Mouse (Mus musculus) neural tube, embryonic 14.5 days (tissue): ENCODE measurements around the gene Tssk6. TPM values are rescaled to one million over a fixed set of nuclear protein-coding genes. Genes with fewer than 3 reads are reported as not detected.
"Not testable (repeated sequence)": the region's sequence is repeated elsewhere in the genome, so short reads cannot be mapped to it uniquely, and the experiment has no call there.

Experiments used
- ATAC-seq: fragments of 200-750 bp; cut with Nextera tagmentation; 2 replicates; pipeline ENCODE4 v1.8.0; 2017; ENCODE audit warnings: low read depth, mild to moderate bottlenecking, moderate TSS enrichment, moderate library complexity
- H3K27ac ChIP-seq: fragments of 300-500 bp; sonication (generic); 2 replicates; pipeline ENCODE4 v1.5.1; 2014; ENCODE audit warnings: low read depth, mild to moderate bottlenecking, control low read depth, low read length, moderate library complexity, mixed read lengths
- H3K27me3 ChIP-seq: fragments of 300-500 bp; sonication (generic); 2 replicates; pipeline ENCODE4 v1.6.1; 2014; ENCODE audit warnings: low read length; ENCODE audit not compliant: control insufficient read depth, insufficient read depth
- H3K36me3 ChIP-seq: fragments of 300-500 bp; sonication (generic); 2 replicates; pipeline ENCODE4 v1.6.1; 2014; ENCODE audit warnings: low read length, mixed read lengths; ENCODE audit not compliant: control insufficient read depth, insufficient read depth
- H3K4me1 ChIP-seq: fragments of 300-500 bp; sonication (generic); 2 replicates; pipeline ENCODE4 v1.6.1; 2014; ENCODE audit warnings: low read length; ENCODE audit not compliant: control insufficient read depth, insufficient read depth
- H3K4me2 ChIP-seq: fragments of 300-500 bp; sonication (generic); 2 replicates; pipeline ENCODE4 v1.6.1; 2014; ENCODE audit warnings: mild to moderate bottlenecking, low read depth, low read length, control low read depth
- H3K4me3 ChIP-seq: fragments of 300-500 bp; sonication (generic); 2 replicates; pipeline ENCODE4 v1.5.1; 2014; ENCODE audit warnings: low read depth, low read length, control low read depth, mixed read lengths
- H3K9ac ChIP-seq: fragments of 300-500 bp; sonication (generic); replicated peaks from 2 replicates; pipeline ENCODE4 v1.6.1; 2014; ENCODE audit warnings: low read depth, mild to moderate bottlenecking, control low read depth, low read length, mixed read lengths
- H3K9me3 ChIP-seq: fragments of 300-500 bp; sonication (generic); 2 replicates; pipeline ENCODE4 v1.6.1; 2016; ENCODE audit warnings: low read length; ENCODE audit not compliant: control insufficient read depth
- WGBS: fragments of 180-500 bp; shearing (Covaris S2); extraction: QIAGEN DNeasy Blood & Tissue Kit; methylation state at CpG from one replicate; pipeline ENCODE4 v1.1.7; 2014; 5-methylcytosine and 5-hydroxymethylcytosine counted together
- polyA plus RNA-seq: library from polyadenylated mRNA; unstranded; fragments of >200 nt; fragmentation: Nextera tagmentation; extraction: Ambion mirVana; gene quantifications from 2 replicates; pipeline ENCODE4 v1.2.1, GENCODE M21; 2014

The Tssk6 gene
- polyA plus RNA-seq, 1 experiment from 2014 or later: 4.3 TPM

DNA sequence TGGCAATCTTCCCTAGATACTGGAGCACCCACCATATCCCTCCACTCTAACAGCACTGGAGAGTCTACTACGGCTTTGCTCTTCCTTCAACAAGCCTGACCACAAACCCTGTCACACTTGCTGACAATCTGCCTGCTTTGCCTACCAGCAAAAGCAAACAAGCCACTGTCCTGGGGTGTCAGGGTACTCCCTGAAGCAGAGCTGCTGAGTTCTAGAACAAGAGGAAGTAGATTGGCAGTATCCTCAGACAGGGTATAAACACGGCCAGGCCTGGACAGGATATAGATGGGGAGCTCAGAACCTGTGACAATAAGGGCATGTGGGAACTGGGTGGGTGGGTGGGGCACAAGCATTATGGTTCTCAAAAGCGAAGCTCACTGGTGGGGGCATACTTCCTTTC lies 35.5 kb downstream of the Tssk6 start:
- H3K27me3 ChIP-seq: no peaks in the 10 kb centered on the region
- H3K36me3 ChIP-seq: no peaks in the 10 kb centered on the region
- no peak overlapping the region for H3K4me2 ChIP-seq
- no peak overlapping the region for H3K4me3 ChIP-seq
- H3K4me1 ChIP-seq: no peaks in the 10 kb centered on the region
- WGBS: 85% methylated on average over 3 of the region's 3 CpGs
- ATAC-seq: no peak
- H3K27ac ChIP-seq: no peak overlapping the region
- H3K9me3 ChIP-seq: no peaks in the 10 kb centered on the region
- H3K9ac ChIP-seq: no peak overlapping the region

DNA sequence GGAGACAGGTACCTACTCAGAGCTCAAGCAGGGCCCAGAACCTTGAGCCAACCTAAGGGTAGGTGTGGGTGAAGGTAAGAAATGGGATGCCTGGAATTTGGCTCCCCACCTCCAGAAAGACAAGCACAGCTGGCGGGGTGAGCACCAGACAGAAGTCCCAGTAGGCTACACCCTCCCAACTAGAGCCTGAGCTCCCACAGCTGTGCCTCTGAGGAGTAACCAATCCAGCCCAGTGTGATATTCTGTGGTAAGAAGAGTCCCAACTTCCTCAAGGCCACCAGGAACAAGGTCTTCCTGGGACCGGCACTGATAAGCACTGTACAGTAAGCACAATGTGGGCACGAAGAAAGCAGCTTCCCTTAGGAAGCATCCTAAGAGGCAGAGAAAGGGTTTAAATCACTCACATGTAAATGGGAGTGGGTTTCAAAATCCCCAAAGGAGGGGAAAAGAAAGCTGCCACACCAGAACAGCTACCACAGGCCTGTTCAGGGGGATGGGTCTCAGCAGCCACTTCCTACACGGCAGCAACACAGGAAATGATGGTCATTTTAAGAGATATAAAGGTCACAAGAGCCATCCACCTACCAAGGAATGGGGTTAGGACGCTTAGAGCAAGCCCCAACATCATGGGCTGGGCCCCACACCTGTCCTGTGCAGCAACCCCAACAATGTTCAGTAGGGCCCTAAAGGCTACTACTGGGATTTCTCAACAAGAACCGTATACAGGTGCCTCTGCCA lies 36.4 kb downstream of the Tssk6 start:
- Histone ChIP-seq H3K27me3 (no peaks in the 10 kb centered on the region), H3K4me2 (no peak overlapping the region), H3K36me3 (no peaks in the 10 kb centered on the region), H3K4me1 (no peaks in the 10 kb centered on the region), H3K9me3 (no peaks in the 10 kb centered on the region), H3K4me3 (no peak overlapping the region), H3K9ac (no peak overlapping the region), H3K27ac (no peak overlapping the region)
- ATAC-seq: no peak
- WGBS: 87% methylated on average over 6 of the region's 6 CpGs

DNA sequence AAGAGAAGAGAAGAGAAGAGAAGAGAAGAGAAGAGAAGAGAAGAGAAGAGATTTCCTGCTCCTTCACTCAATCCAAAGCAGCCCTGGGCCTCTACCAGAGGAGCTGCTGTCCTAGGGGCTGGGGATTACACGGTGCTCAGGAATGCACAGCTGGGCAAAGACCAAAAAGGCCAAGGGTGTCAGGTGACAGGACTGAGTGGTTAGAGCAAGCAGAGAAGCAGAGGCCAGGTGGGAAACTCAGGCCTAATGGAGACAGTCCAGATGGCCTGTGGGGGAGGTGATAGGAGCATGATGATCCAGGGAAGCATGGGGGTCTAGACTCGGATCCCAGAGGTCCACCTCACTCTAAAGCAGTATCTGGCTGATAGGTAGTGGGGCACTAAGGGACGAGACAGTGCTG lies 37.6 kb downstream of the Tssk6 start:
- no peaks in the 10 kb centered on the region for H3K36me3 ChIP-seq
- no peak for ATAC-seq
- H3K9me3 ChIP-seq: no peaks in the 10 kb centered on the region
- H3K4me1 ChIP-seq: no peaks in the 10 kb centered on the region
- WGBS: 52% methylated on average over 3 of the region's 3 CpGs
- no peak overlapping the region for H3K9ac ChIP-seq
- no peak overlapping the region for H3K4me2 ChIP-seq
- H3K4me3 ChIP-seq: no peak overlapping the region
- H3K27ac ChIP-seq: no peak overlapping the region
- no peaks in the 10 kb centered on the region for H3K27me3 ChIP-seq

DNA sequence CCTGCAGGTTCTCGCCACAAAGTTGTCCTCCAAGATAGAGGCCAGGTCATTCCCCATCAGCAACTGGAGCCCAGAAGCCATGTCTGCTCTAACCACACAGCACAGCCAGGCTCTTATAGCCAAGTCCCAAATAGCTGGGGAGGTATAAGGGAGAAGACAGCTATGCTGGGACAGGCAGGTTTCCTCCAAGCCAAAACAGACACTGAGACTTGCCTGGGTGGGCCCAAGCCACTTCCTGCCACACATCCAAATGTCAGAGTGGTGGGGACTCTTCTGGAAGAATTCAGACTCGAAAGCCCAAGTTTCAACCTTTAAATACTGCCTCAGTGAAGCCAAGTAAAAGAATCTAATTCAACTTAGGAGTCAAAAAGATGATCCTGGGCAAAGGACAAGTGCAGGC lies 38.4 kb downstream of the Tssk6 start:
- 93% methylated on average over 2 of the region's 2 CpGs for WGBS
- Histone ChIP-seq H3K36me3 (no peaks in the 10 kb centered on the region), H3K4me3 (no peak overlapping the region), H3K9ac (no peak overlapping the region), H3K9me3 (no peaks in the 10 kb centered on the region), H3K4me1 (no peaks in the 10 kb centered on the region), H3K27ac (no peak overlapping the region), H3K27me3 (no peaks in the 10 kb centered on the region), H3K4me2 (no peak overlapping the region)
- no peak for ATAC-seq

DNA sequence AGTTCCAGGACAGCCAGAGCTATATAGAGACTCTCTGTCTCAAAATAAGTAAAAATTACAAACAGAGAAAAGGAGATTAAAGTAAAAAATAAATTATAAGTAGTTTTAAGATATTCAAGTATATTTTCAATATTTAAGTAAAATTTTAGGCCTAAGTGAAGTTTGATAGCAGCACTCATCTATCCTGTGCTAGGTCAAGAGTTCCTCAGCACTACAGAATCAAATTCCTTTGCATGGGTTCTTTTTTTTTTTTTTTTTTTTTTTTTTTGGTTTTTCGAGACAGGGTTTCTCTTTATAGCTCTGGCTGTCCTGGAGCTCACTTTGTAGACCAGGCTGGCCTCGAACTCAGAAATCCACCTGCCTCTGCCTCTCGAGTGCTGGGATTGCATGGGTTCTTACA lies 40.5 kb downstream of the Tssk6 start:
- not testable (repeated sequence) for H3K4me3 ChIP-seq, ATAC-seq, H3K27ac ChIP-seq, H3K36me3 ChIP-seq, H3K4me2 ChIP-seq, H3K4me1 ChIP-seq, H3K9me3 ChIP-seq, H3K9ac ChIP-seq, H3K27me3 ChIP-seq
- WGBS: 95% methylated on average over 2 of the region's 3 CpGs

DNA sequence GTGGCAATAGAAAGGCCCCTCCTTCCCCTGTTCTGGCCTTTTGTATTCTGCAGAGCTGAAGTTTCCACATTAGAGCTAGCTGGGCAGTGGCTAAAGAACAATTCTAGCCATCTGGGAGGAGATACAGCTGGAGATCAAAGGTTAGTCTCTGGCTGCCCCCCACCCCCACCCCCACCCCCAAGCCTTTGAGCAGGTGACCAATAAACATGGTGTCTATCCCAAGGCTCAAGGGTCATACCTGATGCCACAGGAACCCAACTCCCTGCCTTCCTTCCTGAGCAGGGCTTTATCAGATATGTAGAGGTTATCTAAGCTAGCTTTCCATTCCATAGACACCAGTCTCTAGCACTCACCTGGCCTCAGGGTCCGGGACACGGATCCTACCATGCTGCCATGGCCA lies 48.3 kb downstream of the Tssk6 start:
- no peaks in the 10 kb centered on the region for H3K27me3 ChIP-seq
- H3K36me3 ChIP-seq: no peaks in the 10 kb centered on the region
- no peak overlapping the region for H3K9ac ChIP-seq
- H3K4me1 ChIP-seq: no peaks in the 10 kb centered on the region
- no peak overlapping the region for H3K27ac ChIP-seq
- no peaks in the 10 kb centered on the region for H3K9me3 ChIP-seq
- no peak for ATAC-seq
- H3K4me2 ChIP-seq: no peak overlapping the region
- WGBS: 98% methylated on average over 2 of the region's 2 CpGs
- no peak overlapping the region for H3K4me3 ChIP-seq

Other genes starting within 250 kb of the Tssk6 start
- 3.0 and 3.1 TPM in 2 replicates for gene Zfp964, start 247.7 kb upstream of the Tssk6 start, polyA plus RNA-seq
- gene Zfp869, start 191.5 kb upstream of the Tssk6 start, polyA plus RNA-seq: 29.3 and 30.3 TPM in 2 replicates
- 8.8 and 9.3 TPM in 2 replicates for gene Zfp963, start 152.2 kb upstream of the Tssk6 start, polyA plus RNA-seq
- 0.45 and 0.86 TPM in 2 replicates for gene Gm20422, start 127.3 kb upstream of the Tssk6 start, polyA plus RNA-seq
- gene Atp13a1, start 111.0 kb upstream of the Tssk6 start, polyA plus RNA-seq: 48.0 and 51.1 TPM in 2 replicates
- 47.1 and 47.7 TPM in 2 replicates for gene Zfp866, start 111.0 kb upstream of the Tssk6 start, polyA plus RNA-seq
- gene Gmip, start 93.5 kb upstream of the Tssk6 start, polyA plus RNA-seq: 27.5 and 31.3 TPM in 2 replicates
- 0.84 and 1.3 TPM in 2 replicates for gene Lpar2, start 79.8 kb upstream of the Tssk6 start, polyA plus RNA-seq
- gene Pbx4, start 69.7 kb upstream of the Tssk6 start, polyA plus RNA-seq: 61.0 and 74.5 TPM in 2 replicates
- 3.5 and 4.3 TPM in 2 replicates for gene Cilp2, start 14.5 kb upstream of the Tssk6 start, polyA plus RNA-seq
- gene Ndufa13, start 374 bp downstream of the Tssk6 start, polyA plus RNA-seq: 176 and 194 TPM in 2 replicates
- 11.5 and 12.3 TPM in 2 replicates for gene Yjefn3, start 528 bp downstream of the Tssk6 start, polyA plus RNA-seq
- gene Gatad2a, start 94.2 kb downstream of the Tssk6 start, polyA plus RNA-seq: 20.9 and 27.5 TPM in 2 replicates
- 73.5 and 77.9 TPM in 2 replicates for gene Mau2, start 140.6 kb downstream of the Tssk6 start, polyA plus RNA-seq
- 47.1 and 52.9 TPM in 2 replicates for gene Sugp1, start 140.6 kb downstream of the Tssk6 start, polyA plus RNA-seq
- gene Tm6sf2, start 170.7 kb downstream of the Tssk6 start, polyA plus RNA-seq: 1.3 and 2.1 TPM in 2 replicates
- 0.73 and 0.84 TPM in 2 replicates for gene Hapln4, start 181.3 kb downstream of the Tssk6 start, polyA plus RNA-seq
- 154 and 176 TPM in 2 replicates for gene Ncan, start 218.7 kb downstream of the Tssk6 start, polyA plus RNA-seq
- 22.9 and 35.3 TPM in 2 replicates for gene Nr2c2ap, start 229.1 kb downstream of the Tssk6 start, polyA plus RNA-seq
- 9.4 and 12.2 TPM in 2 replicates for gene Rfxank, start 237.0 kb downstream of the Tssk6 start, polyA plus RNA-seq
- 63.7 and 72.3 TPM in 2 replicates for gene Borcs8, start 237.3 kb downstream of the Tssk6 start, polyA plus RNA-seq
- gene Mef2b, start 237.5 kb downstream of the Tssk6 start, polyA plus RNA-seq: 0.27 and 0.72 TPM in 2 replicates